Mouse (Mus musculus) urinary bladder, adult 2 months (tissue): ENCODE data around the gene Maip1. TPM values are rescaled to one million over a fixed set of nuclear protein-coding genes. Genes with fewer than 3 reads are reported as not detected.

Source experiments
- DNase-seq: peaks from one replicate; pipeline ENCODE4 v3.0.0; 2022; ENCODE audit warnings: low spot score
- polyA plus RNA-seq: library from polyadenylated mRNA; depleted of rRNA; stranded (reverse); fragments of >200 nt; gene quantifications from 2 replicates; pipeline ENCODE4 v1.2.3, GENCODE M21; 2012; rRNA removed

Maip1 gene
- polyA plus RNA-seq, 1 experiment: 8.5 TPM

- DNase-seq: peak; percentile 69
These were observed 22.5 kb downstream of the Maip1 start for GRCm38 (mm10) chr1:57428368-57429308.

GRCm38 (mm10) chr1:57429786-57430483, 23.8 kb downstream of the Maip1 start:
- DNase-seq: no peak

DNA sequence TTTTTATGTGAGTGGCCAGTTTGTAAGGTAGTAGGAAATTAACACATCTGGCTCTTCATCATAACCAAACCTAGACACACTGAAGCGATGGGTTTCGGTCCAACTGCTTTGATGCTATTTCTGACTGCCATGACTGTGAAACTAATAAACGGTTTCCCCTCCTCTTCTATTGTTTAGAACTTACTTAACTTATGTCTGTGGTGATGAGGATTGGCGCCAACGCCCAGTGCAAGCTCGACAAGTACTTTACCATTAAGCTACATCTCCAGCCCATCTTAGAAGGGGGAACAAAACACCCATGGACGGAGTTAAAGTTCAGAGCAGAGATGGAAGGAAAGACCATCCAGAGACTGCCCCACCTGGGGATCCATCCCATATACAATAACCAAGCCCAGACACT, 27.0 kb downstream of the Maip1 start:
- DNase-seq: no peak

GRCm38 (mm10) chr1:57436408-57436807, 30.3 kb downstream of the Maip1 start:
- no peak for DNase-seq

DNA sequence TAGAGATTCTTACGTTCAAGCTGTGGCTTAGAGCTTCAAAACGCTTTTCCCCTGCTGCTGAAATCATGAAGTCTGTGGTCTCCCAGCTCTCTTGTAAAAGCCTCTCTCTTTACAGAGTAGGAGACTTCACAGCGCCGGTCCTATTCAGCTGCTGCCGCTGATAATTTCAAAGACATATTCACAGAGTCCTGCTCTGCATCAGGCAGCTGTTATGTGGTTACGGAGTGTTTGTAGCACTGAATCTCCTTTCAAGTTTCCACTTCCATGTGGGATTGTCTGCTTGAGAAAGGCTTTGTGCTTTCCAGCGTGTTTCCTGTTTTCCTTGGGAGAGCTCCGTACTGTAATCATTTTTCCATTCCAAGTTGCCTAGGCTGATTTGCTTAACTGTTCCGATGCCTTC, 30.8 kb downstream of the Maip1 start:
- DNase-seq: no peak

DNA sequence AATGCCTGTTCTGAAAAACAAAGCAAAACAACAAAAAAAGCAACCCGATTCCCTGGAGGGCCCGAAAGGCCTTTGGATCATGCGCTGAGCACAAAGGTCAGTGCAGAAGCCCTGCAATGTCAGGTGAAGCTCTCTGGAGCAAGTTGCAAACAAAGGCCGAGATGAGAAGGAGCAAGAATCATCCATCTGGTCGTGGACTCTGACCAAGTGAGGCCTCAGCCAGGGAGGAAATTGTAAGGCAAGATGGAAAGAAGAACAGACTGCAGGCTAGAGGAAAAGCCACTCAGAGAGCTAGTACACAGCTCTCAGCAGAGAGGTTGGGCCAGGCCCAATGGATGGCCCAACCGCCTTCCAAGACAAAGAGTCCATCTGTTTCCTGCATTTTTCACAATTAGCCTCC, 32.9 kb downstream of the Maip1 start:
- no peak for DNase-seq

DNA sequence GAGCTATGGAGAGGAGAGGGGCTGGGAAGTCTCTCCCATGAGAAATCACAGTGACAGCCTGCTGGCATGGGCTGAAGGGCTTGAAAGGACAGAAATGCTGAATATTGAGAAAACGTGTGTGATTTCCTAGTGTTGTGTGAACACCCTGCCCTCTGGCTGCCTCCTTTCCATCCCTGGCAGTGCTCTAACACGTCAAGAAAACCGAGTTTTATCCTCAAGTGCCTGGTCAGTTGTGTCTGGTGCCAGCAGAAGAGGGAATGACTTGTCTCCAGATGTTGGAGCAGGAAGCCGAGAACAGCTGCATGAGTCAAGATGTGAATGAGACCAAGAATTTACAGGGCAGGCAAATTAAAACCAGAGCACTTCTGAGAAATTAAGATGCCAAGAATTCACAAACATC, 34.6 kb downstream of the Maip1 start:
- DNase-seq: no peak

DNA sequence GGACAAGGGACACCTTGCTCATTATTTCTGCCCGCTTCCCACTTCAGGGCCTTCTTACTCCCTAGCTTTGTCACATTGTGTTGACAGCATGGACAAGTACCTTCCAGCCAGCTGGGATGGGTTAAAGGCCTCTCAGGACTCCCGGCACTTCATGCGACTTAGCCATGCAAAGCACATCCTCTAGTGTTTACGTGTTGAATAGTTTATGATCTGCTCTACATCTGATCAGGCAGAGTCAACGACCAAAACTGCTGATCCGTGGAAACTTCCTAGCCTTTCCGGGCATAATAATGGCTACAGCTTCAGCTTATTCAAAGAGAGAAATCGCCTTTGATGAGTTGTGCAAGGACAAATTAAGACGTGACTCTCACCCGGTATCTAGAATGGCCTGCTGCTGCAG, 39.6 kb downstream of the Maip1 start:
- no peak for DNase-seq

DNA sequence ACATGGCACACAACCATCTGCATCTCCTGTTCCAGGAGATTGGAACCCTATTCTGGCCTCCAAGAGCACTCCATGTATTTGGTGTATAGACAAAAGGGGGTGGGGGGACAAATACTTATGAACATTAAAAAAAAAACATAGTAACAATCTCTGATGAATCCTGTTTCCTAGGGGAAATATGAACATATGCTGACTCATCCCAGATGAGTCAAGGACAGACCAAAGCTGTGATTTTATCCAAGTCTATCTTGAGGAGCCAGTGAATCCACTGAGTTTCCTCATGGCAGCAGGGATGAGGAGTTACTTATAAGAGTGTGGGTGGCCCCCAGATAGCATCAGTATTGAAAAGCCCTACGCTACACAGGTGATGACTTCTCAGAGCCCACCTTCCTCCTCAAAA, 44.1 kb downstream of the Maip1 start:
- DNase-seq: no peak

- DNase-seq: no peak
These were observed 54.3 kb downstream of the Maip1 start for GRCm38 (mm10) chr1:57460305-57460940.

Other genes with a start within 250 kb of the Maip1 start
- 4.9 and 5.4 TPM in 2 replicates for gene 1700066M21Rik, start 28.7 kb upstream of the Maip1 start, polyA plus RNA-seq
- gene Tyw5, start 773 bp downstream of the Maip1 start, polyA plus RNA-seq: 26.1 and 30.2 TPM in 2 replicates